Mouse (Mus musculus) G1E (cell line): ENCODE data around the gene Nsun4.

Source experiments
- CTCF ChIP-seq: IDR thresholded peaks from 2 replicates; pipeline ENCODE4 v1.5.1; 2012; ENCODE audit warnings: low read depth, low read length, inconsistent platforms, mixed read lengths
- GATA1 ChIP-seq: IDR thresholded peaks from 2 replicates; pipeline ENCODE4 v1.6.1; 2012; ENCODE audit warnings: borderline replicate concordance, low read length, inconsistent platforms, mixed read lengths
- TAL1 ChIP-seq: conservative IDR thresholded peaks from 2 replicates; pipeline ENCODE4 v1.6.1; 2012; ENCODE audit warnings: low read depth, low read length, inconsistent platforms, mixed read lengths

DNA sequence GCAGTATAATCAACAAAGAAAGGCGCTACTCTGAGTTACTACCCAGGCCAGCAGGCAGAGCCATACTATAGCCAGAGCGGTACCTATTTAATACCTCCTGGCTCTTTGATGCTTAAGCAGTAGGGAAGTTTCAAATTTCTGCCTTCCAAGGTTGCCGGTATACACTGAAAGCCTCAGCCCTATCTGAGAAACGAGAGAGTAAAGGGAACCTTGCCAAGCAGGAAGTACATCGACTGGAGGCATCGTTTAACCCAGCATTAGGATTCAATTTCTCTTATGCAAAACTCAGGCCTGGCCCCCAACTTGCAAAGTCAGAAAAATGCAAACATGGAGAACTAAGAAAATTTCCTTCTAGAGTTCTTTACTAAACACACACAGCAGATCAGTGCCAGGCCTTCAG lies 16.4 kb upstream of the Nsun4 start:
- no peak for TF ChIP-seq CTCF
- TF ChIP-seq GATA1, result no peak
- no peak for TF ChIP-seq TAL1
